Comparison of ENCODE assay signal across 9 mouse cellular contexts in genomic region chr9:121761091-121761665, GRCm38 (mm10). TPM values are rescaled to one million over a fixed set of nuclear protein-coding genes. Genes with fewer than 3 reads are reported as not detected.
DNase-seq lines count a peak whose midpoint lies in the region; ATAC-seq lines count a peak whose summit lies in the region.
"Had no signal": no experiment of that assay in that cellular context is flagged by ENCODE, and none has a peak within 500 bp of the region (broad histone marks: within the 10 kb centered on the region; RNA-seq: fewer than 3 reads in every experiment).

No protein-coding gene starts in this region.

- H3K9ac ChIP-seq in forebrain, embryonic 16.5 days (replicated peaks; ENCODE audit: low read depth, low read length), result peak overlapping the region; percentile 92

- H3K4me3 ChIP-seq in heart, embryonic 10.5 days, result peak overlapping the region; percentile 82
- H3K4me3 ChIP-seq in forebrain, embryonic 16.5 days (replicated peaks; ENCODE audit: low read length), result peak overlapping the region; percentile 94

- H3K27me3 ChIP-seq in heart, embryonic 10.5 days (ENCODE audit: insufficient read depth, poor library complexity, severe bottlenecking), result no peaks in the 10 kb centered on the region
- H3K27me3 ChIP-seq in forebrain, embryonic 16.5 days (replicated peaks; ENCODE audit: control insufficient read depth, insufficient read depth, low read length), result no peaks in the 10 kb centered on the region

- peaks cover 44% of the 10 kb centered on the region for H3K4me1 ChIP-seq in heart, embryonic 10.5 days
- H3K4me1 ChIP-seq in forebrain, embryonic 16.5 days (replicated peaks; ENCODE audit: control insufficient read depth, insufficient read depth, low read length), result peaks cover 27% of the 10 kb centered on the region

- H3K27ac ChIP-seq in heart, embryonic 10.5 days, result peak overlapping the region; percentile 97
- no peak overlapping the region for H3K27ac ChIP-seq in forebrain, embryonic 16.5 days (ENCODE audit: low read length)
- H3K27ac ChIP-seq: macrophage had no signal

- H3K36me3 ChIP-seq in heart, embryonic 10.5 days, result peaks cover 53% of the 10 kb centered on the region
- peaks cover 10% of the 10 kb centered on the region; the same call in 1 of the 2 replicates for H3K36me3 ChIP-seq in forebrain, embryonic 16.5 days (ENCODE audit: control insufficient read depth, insufficient read depth)

- peak overlapping the region; percentile 88 for H3K4me2 ChIP-seq in forebrain, embryonic 16.5 days (ENCODE audit: low read length)

- ATAC-seq in forebrain, embryonic 16.5 days, result no peak

- intact Hi-C loops in heart, postnatal 25 days (cut with DNase I), result loop anchor here (5.0 kb wide), 1 partner anchor 71 kb away; no protein-coding TSS in a partner anchor
- intact Hi-C loops in left cerebral cortex, postnatal 4 days (cut with DNase I), result no loop called here

- 69% methylated on average over 10 of the region's 10 CpGs for WGBS in heart, embryonic 10.5 days
- WGBS in forebrain, embryonic 16.5 days, result 46% methylated on average over 10 of the region's 10 CpGs

- H3K9me3 ChIP-seq in heart, embryonic 10.5 days, result no peaks in the 10 kb centered on the region
- H3K9me3 ChIP-seq in forebrain, embryonic 16.5 days (ENCODE audit: control insufficient read depth, low read length), result no peaks in the 10 kb centered on the region

- DNase-seq in heart, embryonic 10.5 days (ENCODE audit: low spot score), result peak; percentile 75
- DNase-seq in heart, postnatal 25 days (ENCODE audit: low spot score), result no peak
- peak; percentile 30 for DNase-seq in MN1 (ENCODE audit: low spot score)
- peak; percentile 11 for DNase-seq in lung, postnatal 14 days
- DNase-seq in layer of hippocampus, adult 18-20 months (ENCODE audit: low spot score in 2 of 2), result no peak
- DNase-seq in embryo, embryonic 9.5 days (ENCODE audit: extremely low spot score), result no peak
- DNase-seq in left cerebral cortex, postnatal 4 days, result no peak

RNA-seq across cellular contexts. Expression of gene Zfp651, which starts 2.0 kb away (rescaled TPM):
- 6.3 and 7.2 TPM in 2 replicates for polyA plus RNA-seq in heart, embryonic 10.5 days (2016; fragmentation: Nextera tagmentation; extraction: Ambion mirVana)
- 100 to 1,000 TPM; 116 to 128 TPM for total RNA-seq in heart, postnatal 25 days (2021)
- 16.4 and 20.4 TPM in 2 replicates for polyA plus RNA-seq in forebrain, embryonic 16.5 days (2015; fragmentation: Nextera tagmentation; extraction: Ambion mirVana)
- 100 to 1,000 TPM in 1 of 2 experiments, 10 to 100 TPM in 1; 98.6 to 102 TPM for total RNA-seq in layer of hippocampus, adult 18-20 months (2021)
- 10 to 100 TPM; 87.2 to 91.9 TPM for total RNA-seq in left cerebral cortex, postnatal 4 days (2021)

RNA-seq across cellular contexts. Expression of gene Klhl40, which starts 16.2 kb away (rescaled TPM):
- polyA plus RNA-seq in heart, embryonic 10.5 days (2016; fragmentation: Nextera tagmentation; extraction: Ambion mirVana), result 0.36 and 0.38 TPM in 2 replicates
- 10 to 100 TPM; 10.1 to 10.5 TPM for total RNA-seq in heart, postnatal 25 days (2021)
- polyA plus RNA-seq in forebrain, embryonic 16.5 days (2015; fragmentation: Nextera tagmentation; extraction: Ambion mirVana), result 0.80 and 1.1 TPM in 2 replicates
- total RNA-seq in layer of hippocampus, adult 18-20 months (2021), result 1 to 10 TPM; 4.8 to 5.6 TPM
- 1 to 10 TPM; 1.3 TPM for total RNA-seq in left cerebral cortex, postnatal 4 days (2021)
- polyA plus RNA-seq: macrophage had no signal

RNA-seq across cellular contexts. Expression of gene Hhatl, which starts 31.1 kb away (rescaled TPM):
- polyA plus RNA-seq in heart, embryonic 10.5 days (2016; fragmentation: Nextera tagmentation; extraction: Ambion mirVana), result 0.84 and 2.0 TPM in 2 replicates
- total RNA-seq in heart, postnatal 25 days (2021), result 100 to 1,000 TPM; 118 to 123 TPM
- polyA plus RNA-seq in forebrain, embryonic 16.5 days (2015; fragmentation: Nextera tagmentation; extraction: Ambion mirVana), result not detected in 2 replicates
- 10 to 100 TPM; 17.9 to 20.0 TPM for total RNA-seq in layer of hippocampus, adult 18-20 months (2021)
- total RNA-seq in left cerebral cortex, postnatal 4 days (2021), result under 1 TPM in 1 of 2 experiments, not detected in 1; 0.93 TPM
- polyA plus RNA-seq: macrophage had no signal

RNA-seq across cellular contexts. Expression of gene Nktr, which starts 42.2 kb away (rescaled TPM):
- 48.7 and 49.8 TPM in 2 replicates for polyA plus RNA-seq in heart, embryonic 10.5 days (2016; fragmentation: Nextera tagmentation; extraction: Ambion mirVana)
- total RNA-seq in heart, postnatal 25 days (2021), result 10 to 100 TPM; 29.1 to 38.1 TPM
- 59.1 and 60.4 TPM in 2 replicates for polyA plus RNA-seq in forebrain, embryonic 16.5 days (2015; fragmentation: Nextera tagmentation; extraction: Ambion mirVana)
- total RNA-seq in layer of hippocampus, adult 18-20 months (2021), result 100 to 1,000 TPM in 1 of 2 experiments, 10 to 100 TPM in 1; 98.6 to 100 TPM
- 100 to 1,000 TPM; 145 to 152 TPM for total RNA-seq in left cerebral cortex, postnatal 4 days (2021)

RNA-seq across cellular contexts. Expression of gene Ss18l2, which starts 51.0 kb away (rescaled TPM):
- polyA plus RNA-seq in heart, embryonic 10.5 days (2016; fragmentation: Nextera tagmentation; extraction: Ambion mirVana), result 115 and 138 TPM in 2 replicates
- total RNA-seq in heart, postnatal 25 days (2021), result 100 to 1,000 TPM; 138 to 145 TPM
- 133 and 142 TPM in 2 replicates for polyA plus RNA-seq in forebrain, embryonic 16.5 days (2015; fragmentation: Nextera tagmentation; extraction: Ambion mirVana)
- 10 to 100 TPM; 73.7 to 82.6 TPM for total RNA-seq in layer of hippocampus, adult 18-20 months (2021)
- total RNA-seq in left cerebral cortex, postnatal 4 days (2021), result 10 to 100 TPM; 60.1 to 60.6 TPM

Comparison
In these comparisons a context has a peak if more than half of its experiments do, and no peak if none do; other contexts are left out.
1. DNase-seq: peak in heart, embryonic 10.5 days (single experiment), MN1 (single experiment) and lung, postnatal 14 days (single experiment); none in heart, postnatal 25 days (single experiment), layer of hippocampus, adult 18-20 months (0 of 2), embryo, embryonic 9.5 days (single experiment) and left cerebral cortex, postnatal 4 days (single experiment).
2. RNA of gene Hhatl, which starts 31.1 kb away (total RNA-seq): 118 to 123 TPM in heart, postnatal 25 days and 17.9 to 20.0 TPM in layer of hippocampus, adult 18-20 months; 0.93 TPM in left cerebral cortex, postnatal 4 days; every median in the first group is over 4 times any median in the second.